Mouse (Mus musculus) spleen, adult 2 months (tissue): Measurements from ENCODE around the gene Tspan14. TPM values are rescaled to one million over a fixed set of nuclear protein-coding genes. Genes with fewer than 3 reads are reported as not detected.

Source experiments
- DNase-seq, 2 experiments: peaks; one replicate each; pipeline versions ENCODE4 v3.0.0 to v3.0.0-alpha.2; 2012 to 2021; ENCODE audit warnings: low spot score in 2 of 2, low read depth in 1 of 2
- H3K27ac ChIP-seq: fragments of 200-500 bp; 2 replicates; pipeline ENCODE4 v1.5.1; 2012; ENCODE audit warnings: low read length, inconsistent platforms; ENCODE audit not compliant: insufficient read depth
- H3K27me3 ChIP-seq: fragments of 200-500 bp; 2 replicates; pipeline ENCODE4 v1.6.1; 2012; ENCODE audit warnings: mild to moderate bottlenecking, moderate library complexity, low read length, inconsistent platforms; ENCODE audit not compliant: control insufficient read depth, insufficient read depth
- H3K36me3 ChIP-seq: fragments of 200-500 bp; 2 replicates; pipeline ENCODE4 v1.6.1; 2012; ENCODE audit warnings: mild to moderate bottlenecking, low read length, inconsistent platforms; ENCODE audit not compliant: control insufficient read depth, insufficient read depth
- H3K4me1 ChIP-seq: fragments of 200-500 bp; 2 replicates; pipeline ENCODE4 v1.6.1; 2011; ENCODE audit warnings: inconsistent platforms; ENCODE audit not compliant: control insufficient read depth, insufficient read depth, insufficient read length
- H3K4me3 ChIP-seq: fragments of 200-500 bp; 2 replicates; pipeline ENCODE4 v1.5.1; 2011; ENCODE audit warnings: mild to moderate bottlenecking, inconsistent platforms; ENCODE audit not compliant: insufficient read depth, insufficient read length; ENCODE audit errors: extremely low read depth
- CTCF ChIP-seq: fragments of 200-500 bp; IDR thresholded peaks from 2 replicates; pipeline ENCODE4 v1.5.1; 2011; ENCODE audit warnings: mild to moderate bottlenecking, inconsistent platforms; ENCODE audit not compliant: insufficient read depth, insufficient read length, insufficient replicate concordance; ENCODE audit errors: extremely low read depth
- POLR2A ChIP-seq: fragments of 200-500 bp; IDR thresholded peaks from 2 replicates; pipeline ENCODE4 v1.6.1; 2011; ENCODE audit warnings: low read depth, low read length, inconsistent platforms
- WGBS: fragments of 180-500 bp; shearing (Covaris S2); methylation state at CpG from one replicate; pipeline ENCODE4 v1.1.7; 2018; 5-methylcytosine and 5-hydroxymethylcytosine counted together
- polyA plus RNA-seq: library from polyadenylated mRNA; depleted of rRNA; stranded (reverse); fragments of >200 nt; gene quantifications from 2 replicates; pipeline ENCODE4 v1.2.3, GENCODE M21; 2012; rRNA removed

Gene Tspan14
- polyA plus RNA-seq: 60.0 and 65.4 TPM in 2 replicates

- TF ChIP-seq CTCF (no peak), POLR2A (peak; percentile 86; the same call in 1 of the 2 replicates)
- Histone ChIP-seq H3K36me3 (no peaks in the 10 kb centered on the region), H3K4me1 (peaks cover 31% of the 10 kb centered on the region), H3K27ac (peak within 1 kb of the TSS; percentile 96), H3K4me3 (peak within 1 kb of the TSS; percentile 86), H3K27me3 (no peaks in the 10 kb centered on the region)
- DNase-seq: no peak
- WGBS: 2% methylated on average over 47 of the region's 54 CpGs
Observed at GRCm38 (mm10) chr14:40966392-40966861, at the start of gene Tspan14. TSS of gene Tspan14 (minus strand) at chr14:40966807.

GRCm38 (mm10) chr14:41014701-41015240, 48.2 kb upstream of the Tspan14 start:
- Histone ChIP-seq H3K27me3 (no peaks in the 10 kb centered on the region), H3K36me3 (no peaks in the 10 kb centered on the region), H3K27ac (no peak overlapping the region), H3K4me3 (no peak overlapping the region), H3K4me1 (peaks cover 8% of the 10 kb centered on the region; the same call in 1 of the 2 replicates)
- no peak for TF ChIP-seq POLR2A
- TF ChIP-seq CTCF: no peak
- WGBS: 66% methylated on average over 5 of the region's 5 CpGs
- DNase-seq: no peak

GRCm38 (mm10) chr14:41013630-41014613, 47.3 kb upstream of the Tspan14 start, which contains the start of gene Fam213a:
TSS of gene Fam213a (minus strand) at chr14:41013788.
- peak within 1 kb of the TSS; percentile 39; the same call in 1 of the 2 replicates for H3K27ac ChIP-seq
- no peaks in the 10 kb centered on the region for H3K27me3 ChIP-seq
- H3K4me1 ChIP-seq: peaks cover 8% of the 10 kb centered on the region; the same call in 1 of the 2 replicates
- DNase-seq: peak; percentile 78 to 90
- TF ChIP-seq CTCF (no peak), POLR2A (peak; percentile 61)
- no peaks in the 10 kb centered on the region for H3K36me3 ChIP-seq
- WGBS: 6% methylated on average over 32 of the region's 32 CpGs
- peak within 1 kb of the TSS; percentile 82 for H3K4me3 ChIP-seq

GRCm38 (mm10) chr14:41013143-41013542, 46.5 kb upstream of the Tspan14 start:
- no peaks in the 10 kb centered on the region for H3K36me3 ChIP-seq
- TF ChIP-seq POLR2A (no peak), CTCF (no peak)
- no peak for DNase-seq
- peak overlapping the region; percentile 82 for H3K4me3 ChIP-seq
- H3K27me3 ChIP-seq: no peaks in the 10 kb centered on the region
- H3K4me1 ChIP-seq: peaks cover 8% of the 10 kb centered on the region; the same call in 1 of the 2 replicates
- WGBS: 14% methylated on average over 9 of the region's 9 CpGs
- H3K27ac ChIP-seq: no peak overlapping the region

GRCm38 (mm10) chr14:41011916-41012315, 45.3 kb upstream of the Tspan14 start:
- no peak overlapping the region for H3K4me3 ChIP-seq
- no peak overlapping the region for H3K27ac ChIP-seq
- H3K27me3 ChIP-seq: no peaks in the 10 kb centered on the region
- WGBS: 90% methylated on average over 3 of the region's 3 CpGs
- TF ChIP-seq CTCF (no peak), POLR2A (no peak)
- 0 out of 2 replicates have a peak, but pooled peaks cover 6% of the 10 kb centered on the region for H3K4me1 ChIP-seq
- DNase-seq: no peak
- no peaks in the 10 kb centered on the region for H3K36me3 ChIP-seq

- TF ChIP-seq CTCF (no peak), POLR2A (no peak)
- Histone ChIP-seq H3K27me3 (no peaks in the 10 kb centered on the region), H3K4me3 (no peak overlapping the region), H3K4me1 (0 out of 2 replicates have a peak, but pooled peaks cover 3% of the 10 kb centered on the region), H3K36me3 (no peaks in the 10 kb centered on the region), H3K27ac (no peak overlapping the region)
- WGBS: 79% methylated on average over 2 of the region's 2 CpGs
- no peak for DNase-seq
Observed at GRCm38 (mm10) chr14:41008138-41008537, 41.5 kb upstream of the Tspan14 start.
